Mouse (Mus musculus) stomach, embryonic 16.5 days (tissue): ENCODE measurements around the gene Gpx7. TPM values are rescaled to one million over a fixed set of nuclear protein-coding genes. Genes with fewer than 3 reads are reported as not detected.
A peak's percentile ranks its signal among the peaks of the same experiment; 100 is the strongest.

Experiments used
- ATAC-seq: fragments of 200-750 bp; cut with Nextera tagmentation; 2 replicates; pipeline ENCODE4 v1.8.0; 2017; ENCODE audit warnings: moderate number of reproducible peaks, moderate TSS enrichment; ENCODE audit not compliant: insufficient read depth, low FRiP score
- H3K27ac ChIP-seq: fragments of 300-500 bp; sonication (generic); 2 replicates; pipeline ENCODE4 v1.5.1; 2014; ENCODE audit warnings: low read length
- H3K27me3 ChIP-seq: fragments of 300-500 bp; sonication (generic); 2 replicates; pipeline ENCODE4 v1.6.1; 2014; ENCODE audit warnings: low read length, control low read depth, mixed read lengths; ENCODE audit not compliant: control insufficient read depth, insufficient read depth
- H3K36me3 ChIP-seq: fragments of 300-500 bp; sonication (generic); 2 replicates; pipeline ENCODE4 v1.6.1; 2014; ENCODE audit warnings: low read length; ENCODE audit not compliant: control insufficient read depth, insufficient read depth
- H3K4me1 ChIP-seq: fragments of 300-500 bp; sonication (generic); 2 replicates; pipeline ENCODE4 v1.6.1; 2014; ENCODE audit warnings: low read length, control low read depth, mixed read lengths; ENCODE audit not compliant: control insufficient read depth, insufficient read depth
- H3K4me2 ChIP-seq: fragments of 300-500 bp; sonication (generic); 2 replicates; pipeline ENCODE4 v1.6.1; 2014; ENCODE audit warnings: low read depth, low read length, mixed read lengths
- H3K4me3 ChIP-seq: fragments of 300-500 bp; sonication (generic); replicated peaks from 2 replicates; pipeline ENCODE4 v1.5.1; 2014; ENCODE audit warnings: mild to moderate bottlenecking, low read length
- H3K9ac ChIP-seq: fragments of 300-500 bp; sonication (generic); 2 replicates; pipeline ENCODE4 v1.6.1; 2014; ENCODE audit warnings: low read length
- H3K9me3 ChIP-seq: fragments of 300-500 bp; sonication (generic); replicated peaks from 2 replicates; pipeline ENCODE4 v1.6.1; 2016; ENCODE audit warnings: low read length, control low read depth; ENCODE audit not compliant: control insufficient read depth
- WGBS: fragments of 180-500 bp; shearing (Covaris S2); extraction: QIAGEN DNeasy Blood & Tissue Kit; methylation state at CpG from one replicate; pipeline ENCODE4 v1.1.7; 2014; 5-methylcytosine and 5-hydroxymethylcytosine counted together
- polyA plus RNA-seq: library from polyadenylated mRNA; unstranded; fragments of >200 nt; fragmentation: Nextera tagmentation; extraction: Ambion mirVana; gene quantifications from 2 replicates; pipeline ENCODE4 v1.2.1, GENCODE M21; 2015

Gpx7 gene
- polyA plus RNA-seq, 1 experiment from 2014 or later, result 66.6 TPM

- no peaks in the 10 kb centered on the region for H3K27me3 ChIP-seq
- no peaks in the 10 kb centered on the region for H3K9me3 ChIP-seq
- no peak for ATAC-seq
- 84% methylated on average over 8 of the region's 8 CpGs for WGBS
- H3K27ac ChIP-seq, result no peak overlapping the region
- no peak overlapping the region for H3K4me2 ChIP-seq
- H3K9ac ChIP-seq, result no peak overlapping the region
- peaks cover 9% of the 10 kb centered on the region for H3K4me1 ChIP-seq
- H3K4me3 ChIP-seq, result no peak overlapping the region
- H3K36me3 ChIP-seq, result no peaks in the 10 kb centered on the region
These were observed 2.7 kb downstream of the Gpx7 start for GRCm38 (mm10) chr4:108403861-108404635.

DNA sequence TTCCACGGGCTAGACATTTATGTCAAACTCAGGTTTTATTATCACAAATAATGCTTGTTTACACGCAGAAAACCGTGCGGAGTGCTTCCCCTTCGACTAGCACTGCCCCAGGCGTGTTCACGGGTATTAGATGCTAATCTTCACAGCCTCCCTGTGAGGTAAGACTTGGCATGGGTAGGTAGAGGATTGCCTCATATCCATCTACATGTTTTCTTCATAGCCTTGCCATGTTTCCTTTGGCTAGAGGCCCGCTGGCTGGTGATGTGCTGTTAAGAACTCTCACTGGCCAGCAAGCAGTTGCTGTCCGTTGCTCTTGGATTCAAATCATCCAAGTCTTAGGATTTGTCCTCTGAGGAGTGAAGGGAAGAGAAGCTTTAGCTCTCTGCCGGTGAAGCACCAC is 6.4 kb downstream of the Gpx7 start:
- Histone ChIP-seq H3K27me3 (no peaks in the 10 kb centered on the region), H3K27ac (no peak overlapping the region), H3K36me3 (no peaks in the 10 kb centered on the region), H3K9ac (no peak overlapping the region), H3K4me1 (no peaks in the 10 kb centered on the region), H3K4me2 (no peak overlapping the region), H3K9me3 (no peaks in the 10 kb centered on the region), H3K4me3 (no peak overlapping the region)
- 88% methylated on average over 10 of the region's 10 CpGs for WGBS
- no peak for ATAC-seq

GRCm38 (mm10) chr4:108394236-108394635 is 12.5 kb downstream of the Gpx7 start:
- H3K9me3 ChIP-seq, result no peaks in the 10 kb centered on the region
- H3K9ac ChIP-seq, result no peak overlapping the region
- no peaks in the 10 kb centered on the region for H3K27me3 ChIP-seq
- no peak overlapping the region for H3K4me2 ChIP-seq
- no peak overlapping the region for H3K27ac ChIP-seq
- ATAC-seq, result no peak
- H3K4me3 ChIP-seq, result no peak overlapping the region
- peaks cover 7% of the 10 kb centered on the region; the same call in 1 of the 2 replicates for H3K4me1 ChIP-seq
- no peaks in the 10 kb centered on the region for H3K36me3 ChIP-seq

DNA sequence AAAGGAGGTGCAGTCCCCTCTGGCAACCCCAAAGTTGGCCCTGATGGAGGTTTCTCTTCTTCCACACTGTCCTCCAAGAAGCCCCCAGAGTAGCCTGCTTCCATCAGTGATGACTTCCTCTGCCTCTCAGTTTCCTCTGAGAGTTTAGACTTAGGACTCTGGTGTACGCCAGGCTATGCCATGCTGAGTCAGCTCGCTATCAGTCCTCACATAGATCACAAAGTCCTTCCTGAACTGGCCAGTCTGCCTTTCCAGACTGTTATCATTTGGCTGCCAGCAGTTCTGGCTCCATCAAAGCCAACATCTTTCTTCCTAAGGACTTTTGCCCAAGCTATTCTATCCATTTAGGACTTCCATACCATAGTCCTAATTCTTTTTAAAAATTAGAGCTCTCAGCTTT is 14.2 kb downstream of the Gpx7 start:
- WGBS, result 66% methylated on average over 2 of the region's 2 CpGs
- Histone ChIP-seq H3K4me2 (no peak overlapping the region), H3K4me3 (no peak overlapping the region), H3K9me3 (no peaks in the 10 kb centered on the region), H3K27me3 (no peaks in the 10 kb centered on the region), H3K4me1 (peaks cover 10% of the 10 kb centered on the region), H3K36me3 (no peaks in the 10 kb centered on the region), H3K27ac (no peak overlapping the region), H3K9ac (no peak overlapping the region)
- no peak for ATAC-seq

DNA sequence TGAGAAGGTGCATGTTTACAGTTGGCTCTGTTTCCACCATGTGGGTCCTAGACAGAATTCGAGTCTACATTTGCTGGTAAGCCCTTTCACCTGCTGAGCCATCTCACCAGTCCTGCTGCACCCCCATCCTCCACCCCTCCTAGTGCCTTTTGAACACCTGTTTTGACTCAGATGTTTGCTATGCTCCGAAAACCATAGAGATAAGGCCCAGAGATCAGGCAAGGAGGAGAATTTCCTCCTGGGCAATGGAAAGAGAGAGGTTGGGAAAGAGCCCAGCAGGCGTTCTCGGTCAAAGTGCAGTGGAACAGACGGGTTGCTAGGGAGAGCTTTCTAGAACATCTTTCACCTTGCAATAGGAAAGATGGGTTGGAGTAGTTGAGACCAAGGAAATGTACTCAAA is 15.6 kb downstream of the Gpx7 start:
- WGBS, result 46% methylated on average over 5 of the region's 5 CpGs
- no peak overlapping the region for H3K4me3 ChIP-seq
- peak; percentile 67 for ATAC-seq
- H3K27me3 ChIP-seq, result no peaks in the 10 kb centered on the region
- H3K27ac ChIP-seq, result peak overlapping the region; percentile 31
- no peaks in the 10 kb centered on the region for H3K9me3 ChIP-seq
- H3K9ac ChIP-seq, result no peak overlapping the region
- peaks cover 10% of the 10 kb centered on the region for H3K4me1 ChIP-seq
- H3K4me2 ChIP-seq, result no peak overlapping the region
- H3K36me3 ChIP-seq, result no peaks in the 10 kb centered on the region

DNA sequence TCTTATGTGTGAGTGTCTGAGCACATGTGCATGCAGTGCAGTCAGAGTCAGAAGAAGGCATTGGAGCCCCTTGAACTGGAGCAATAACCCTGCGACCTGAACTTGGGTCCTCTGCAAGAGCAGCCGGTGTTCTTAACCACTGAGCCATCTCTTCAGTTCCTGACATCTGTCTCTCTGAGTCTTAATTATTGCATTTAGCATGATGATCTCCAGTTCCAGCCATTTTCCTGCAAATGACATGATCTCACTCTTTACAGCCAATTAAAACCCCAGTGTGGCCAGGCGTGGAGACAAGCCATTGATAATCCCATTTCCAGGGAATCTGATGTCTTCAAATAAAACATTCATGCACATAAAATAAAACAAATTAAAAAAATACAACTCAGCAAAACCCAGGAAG is 18.0 kb downstream of the Gpx7 start:
- 73% methylated on average over 3 of the region's 3 CpGs for WGBS
- Histone ChIP-seq H3K4me2 (no peak overlapping the region), H3K36me3 (no peaks in the 10 kb centered on the region), H3K9me3 (no peaks in the 10 kb centered on the region), H3K9ac (no peak overlapping the region), H3K4me1 (peaks cover 10% of the 10 kb centered on the region), H3K4me3 (no peak overlapping the region), H3K27me3 (peaks cover 5% of the 10 kb centered on the region), H3K27ac (no peak overlapping the region)
- no peak for ATAC-seq

- Histone ChIP-seq H3K27ac (peak overlapping the region; percentile 86), H3K27me3 (peaks cover 5% of the 10 kb centered on the region), H3K4me2 (peak overlapping the region; percentile 80), H3K9ac (peak overlapping the region; percentile 75), H3K9me3 (no peaks in the 10 kb centered on the region), H3K4me1 (peaks cover 10% of the 10 kb centered on the region), H3K36me3 (no peaks in the 10 kb centered on the region), H3K4me3 (peak overlapping the region; percentile 49)
- WGBS, result 1% methylated on average over 18 of the region's 18 CpGs
- ATAC-seq, result peak; percentile 76; the same call in 1 of the 2 replicates
These were observed 19.0 kb downstream of the Gpx7 start for GRCm38 (mm10) chr4:108387681-108388253.

DNA sequence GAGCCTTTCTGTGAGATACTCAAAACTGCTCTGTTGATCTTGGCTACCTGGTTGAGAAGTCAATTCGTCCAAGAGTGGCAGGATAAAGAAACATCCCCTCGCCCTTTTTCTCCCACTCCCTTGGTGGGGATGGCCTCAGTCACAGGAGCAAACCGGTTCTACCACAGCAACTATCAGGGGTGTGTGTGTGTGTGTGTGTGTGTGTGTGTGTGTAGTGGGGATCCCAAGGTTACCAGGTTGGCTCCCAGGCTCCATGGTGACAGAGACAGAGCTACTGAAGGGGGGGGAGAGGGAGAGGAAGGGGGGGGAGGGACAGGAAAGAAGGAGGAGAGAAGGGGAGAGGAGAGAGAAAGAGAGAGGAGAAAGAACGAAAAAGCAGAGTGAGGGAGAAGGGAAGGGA is 19.7 kb downstream of the Gpx7 start:
- ATAC-seq, result peak; percentile 45; the same call in 1 of the 2 replicates
- Histone ChIP-seq H3K27ac (peak overlapping the region; percentile 86), H3K9me3 (no peaks in the 10 kb centered on the region), H3K27me3 (peaks cover 5% of the 10 kb centered on the region), H3K4me2 (peak overlapping the region; percentile 80), H3K36me3 (no peaks in the 10 kb centered on the region), H3K4me3 (peak overlapping the region; percentile 49), H3K4me1 (peaks cover 7% of the 10 kb centered on the region), H3K9ac (0 out of 2 replicates have a peak overlapping the region, but pooled peaks have one; percentile 75)
- WGBS, result 24% methylated on average over 4 of the region's 4 CpGs

GRCm38 (mm10) chr4:108386087-108386486 is 20.7 kb downstream of the Gpx7 start:
- Histone ChIP-seq H3K9me3 (no peaks in the 10 kb centered on the region), H3K4me1 (peaks cover 7% of the 10 kb centered on the region), H3K27ac (no peak overlapping the region), H3K36me3 (no peaks in the 10 kb centered on the region), H3K27me3 (peaks cover 5% of the 10 kb centered on the region), H3K4me3 (no peak overlapping the region), H3K4me2 (no peak overlapping the region), H3K9ac (no peak overlapping the region)
- ATAC-seq, result no peak
- WGBS, result 12% methylated on average over 1 of the region's 1 CpGs
